Mouse (Mus musculus): ENCODE data around the gene Lypd6b.

Gene Lypd6b

GRCm38 (mm10) chr2:49770440-49770839 lies 17.0 kb upstream of the Lypd6b start:
- no peak for DNase-seq (ENCODE audit: low spot score in 2 of 2)

- no peak for DNase-seq (ENCODE audit: low spot score in 2 of 2)
These were observed 16.3 kb upstream of the Lypd6b start for GRCm38 (mm10) chr2:49771172-49771571.

GRCm38 (mm10) chr2:49773194-49773931 lies 14.1 kb upstream of the Lypd6b start:
- no peak for DNase-seq (ENCODE audit: low spot score in 2 of 2)

- no peak for DNase-seq (ENCODE audit: low spot score in 2 of 2)
These were observed 13.3 kb upstream of the Lypd6b start for GRCm38 (mm10) chr2:49774180-49774579.

GRCm38 (mm10) chr2:49775187-49775586 lies 12.3 kb upstream of the Lypd6b start:
- DNase-seq (ENCODE audit: low spot score in 2 of 2) = no peak

- no peak for DNase-seq (ENCODE audit: low spot score in 2 of 2)
These were observed 11.8 kb upstream of the Lypd6b start for GRCm38 (mm10) chr2:49775735-49776134.

- no peak for DNase-seq (ENCODE audit: low spot score in 2 of 2)
These were observed 11.1 kb upstream of the Lypd6b start for GRCm38 (mm10) chr2:49776407-49776806.

- DNase-seq (ENCODE audit: low spot score in 2 of 2) = no peak
These were observed 547 bp downstream of the Lypd6b start for GRCm38 (mm10) chr2:49788051-49788418.

GRCm38 (mm10) chr2:49788643-49789042 lies 1.2 kb downstream of the Lypd6b start:
- no peak for DNase-seq (ENCODE audit: low spot score in 2 of 2)

GRCm38 (mm10) chr2:49789078-49789477 lies 1.6 kb downstream of the Lypd6b start:
- no peak for DNase-seq (ENCODE audit: low spot score in 2 of 2)

GRCm38 (mm10) chr2:49789504-49789903 lies 2.0 kb downstream of the Lypd6b start:
- no peak for DNase-seq (ENCODE audit: low spot score in 2 of 2)

- no peak for DNase-seq (ENCODE audit: low spot score in 2 of 2)
These were observed 10.1 kb downstream of the Lypd6b start for GRCm38 (mm10) chr2:49797444-49798143.

- no peak for DNase-seq (ENCODE audit: low spot score in 2 of 2)
These were observed 17.0 kb downstream of the Lypd6b start for GRCm38 (mm10) chr2:49804448-49804847.

GRCm38 (mm10) chr2:49805736-49806371 lies 18.4 kb downstream of the Lypd6b start:
- no peak for DNase-seq (ENCODE audit: low spot score in 2 of 2)

GRCm38 (mm10) chr2:49809496-49809895 lies 22.0 kb downstream of the Lypd6b start:
- DNase-seq (ENCODE audit: low spot score in 2 of 2) = no peak

- DNase-seq (ENCODE audit: low spot score in 2 of 2) = no peak
These were observed 23.9 kb downstream of the Lypd6b start for GRCm38 (mm10) chr2:49811420-49811819.

GRCm38 (mm10) chr2:49811871-49812363 lies 24.4 kb downstream of the Lypd6b start:
- DNase-seq (ENCODE audit: low spot score in 2 of 2) = no peak

GRCm38 (mm10) chr2:49813151-49813550 lies 25.7 kb downstream of the Lypd6b start:
- no peak for DNase-seq (ENCODE audit: low spot score in 2 of 2)

- DNase-seq (ENCODE audit: low spot score in 2 of 2) = no peak
These were observed 26.5 kb downstream of the Lypd6b start for GRCm38 (mm10) chr2:49814011-49814410.

GRCm38 (mm10) chr2:49815696-49816320 lies 28.3 kb downstream of the Lypd6b start:
- DNase-seq (ENCODE audit: low spot score in 2 of 2) = no peak

GRCm38 (mm10) chr2:49816549-49816948 lies 29.1 kb downstream of the Lypd6b start:
- DNase-seq (ENCODE audit: low spot score in 2 of 2) = no peak

- DNase-seq (ENCODE audit: low spot score in 2 of 2) = no peak
These were observed 29.7 kb downstream of the Lypd6b start for GRCm38 (mm10) chr2:49817151-49817550.

Data from frontal cortex, postnatal 14 days (tissue).